Mouse (Mus musculus) C2C12 (cell line): ENCODE measurements around the gene Hsp90b1. TPM values are rescaled to one million over a fixed set of nuclear protein-coding genes. Genes with fewer than 3 reads are reported as not detected.

Source experiments
- H3K27me3 ChIP-seq: one replicate; pipeline ENCODE4 v1.6.1; 2011; ENCODE audit not compliant: control insufficient read depth, insufficient read depth, insufficient read length
- H3K36me3 ChIP-seq: one replicate; pipeline ENCODE4 v1.6.1; 2011; ENCODE audit not compliant: control insufficient read depth, insufficient read depth
- H3K4me3 ChIP-seq: one replicate; pipeline ENCODE4 v1.5.1; 2011; ENCODE audit warnings: mild to moderate bottlenecking, control low read depth; ENCODE audit not compliant: poor library complexity, insufficient read depth, severe bottlenecking
- H3K79me2 ChIP-seq: one replicate; pipeline ENCODE4 v1.6.1; 2011; ENCODE audit not compliant: control insufficient read depth, insufficient read depth
- H3K79me3 ChIP-seq: one replicate; pipeline ENCODE4 v1.6.1; 2011; ENCODE audit warnings: low read depth, control low read depth
- H3ac ChIP-seq: one replicate; pipeline ENCODE3; 2011; ENCODE audit warnings: low read depth; ENCODE audit not compliant: control insufficient read depth, insufficient read length
- CEBPB ChIP-seq: IDR thresholded peaks from one replicate; pipeline ENCODE4 v1.6.1; 2011; ENCODE audit warnings: low read depth, mild to moderate bottlenecking, control low read depth, moderate library complexity
- CTCF ChIP-seq: IDR thresholded peaks from one replicate; pipeline ENCODE4 v1.5.1; 2011; ENCODE audit not compliant: control insufficient read depth, insufficient read depth, insufficient read length
- FOSL1 ChIP-seq: IDR thresholded peaks from one replicate; pipeline ENCODE4 v1.8.0; 2011; ENCODE audit warnings: mild to moderate bottlenecking, low read length; ENCODE audit not compliant: poor library complexity, insufficient read depth, severe bottlenecking
- MAX ChIP-seq: IDR thresholded peaks from one replicate; pipeline ENCODE4 v1.6.1; 2011; ENCODE audit warnings: mild to moderate bottlenecking, control low read depth
- MYOD1 ChIP-seq: IDR thresholded peaks from one replicate; pipeline ENCODE4 v1.6.1; 2011; ENCODE audit warnings: low read depth; ENCODE audit not compliant: control insufficient read depth, insufficient read length
- MYOG ChIP-seq: IDR thresholded peaks from one replicate; pipeline ENCODE4 v1.6.1; 2011; ENCODE audit not compliant: control insufficient read depth, insufficient read length; ENCODE audit errors: extremely low read depth
- USF1 ChIP-seq: IDR thresholded peaks from one replicate; pipeline ENCODE4 v1.6.1; 2011; ENCODE audit warnings: low read depth, mild to moderate bottlenecking, control low read depth, moderate library complexity
- long read RNA-seq, 2 experiments: library from polyadenylated mRNA; unstranded; transcript quantifications; one replicate each; pipeline ENCODE4 v2.0.0; 2019 to 2020
- polyA plus RNA-seq: library from polyadenylated mRNA; unstranded; fragments of >200 nt; fragmentation: generic; extraction: Trizol; gene quantifications from one replicate; pipeline ENCODE4 v1.2.1, GENCODE M21; 2012; ENCODE audit warnings: missing spikeins

Gene Hsp90b1
- 218 TPM for polyA plus RNA-seq
- long read RNA-seq, experiment 1, transcript Hsp90b1-201 (18 exons, 2,825 nt) = major isoform, 202 of 409 reads
- long read RNA-seq, experiment 1, partial matches to known transcripts = 181 of 409 reads
- long read RNA-seq, experiment 1, other reads (novel, unspliced or antisense) = 26 of 409 reads
- long read RNA-seq, experiment 2, transcript Hsp90b1-201 (18 exons, 2,825 nt) = major isoform, 734 of 959 reads
- long read RNA-seq, experiment 2, partial matches to known transcripts = 184 of 959 reads
- long read RNA-seq, experiment 2, other reads (novel, unspliced or antisense) = 41 of 959 reads

DNA sequence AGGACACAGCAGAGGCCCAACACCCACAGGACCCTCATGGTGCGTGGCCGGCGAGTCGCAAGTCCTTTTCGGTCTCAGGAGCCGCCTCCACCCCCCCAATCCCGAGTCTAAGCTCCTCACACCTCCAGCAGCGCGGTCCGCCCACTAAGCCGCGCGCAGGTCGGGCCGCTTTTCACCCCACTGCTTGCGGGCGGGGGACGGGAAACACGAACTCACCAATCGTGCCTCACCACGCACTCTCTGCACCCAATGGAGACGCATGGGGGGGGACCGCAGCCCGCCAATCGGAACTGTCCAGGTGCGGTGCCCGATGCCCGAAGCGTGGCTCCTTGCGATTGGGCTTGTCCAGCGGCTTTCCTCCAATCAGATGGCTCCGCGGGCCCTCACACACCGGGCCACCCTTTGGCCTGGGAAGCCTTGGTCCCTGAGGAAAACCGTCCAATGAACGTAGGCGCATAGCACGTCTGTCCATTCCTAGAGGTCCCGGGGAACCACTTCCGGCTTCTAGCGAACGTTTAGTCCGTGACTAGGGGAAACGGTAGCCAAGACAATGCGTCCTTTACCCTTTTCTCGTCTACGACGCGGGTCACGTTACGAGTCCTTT is at the start of gene Hsp90b1, which contains the start of gene Ttc41:
TSS of gene Hsp90b1 (minus strand) at position 192 of the 604 bp plus-strand sequence.
TSS of gene Ttc41 (plus strand) at position 494 of the 604 bp plus-strand sequence.
- H3K4me3 ChIP-seq = peak within 1 kb of the TSS; percentile 89
- no peaks in the 10 kb centered on the region for H3K27me3 ChIP-seq
- peaks cover 49% of the 10 kb centered on the region for H3K79me2 ChIP-seq
- peak within 1 kb of the TSS; percentile 84 for H3ac ChIP-seq
- peaks cover 46% of the 10 kb centered on the region for H3K79me3 ChIP-seq
- TF ChIP-seq MYOG = no peak
- TF ChIP-seq MAX = peak; percentile 48
- peaks cover 41% of the 10 kb centered on the region for H3K36me3 ChIP-seq

DNA sequence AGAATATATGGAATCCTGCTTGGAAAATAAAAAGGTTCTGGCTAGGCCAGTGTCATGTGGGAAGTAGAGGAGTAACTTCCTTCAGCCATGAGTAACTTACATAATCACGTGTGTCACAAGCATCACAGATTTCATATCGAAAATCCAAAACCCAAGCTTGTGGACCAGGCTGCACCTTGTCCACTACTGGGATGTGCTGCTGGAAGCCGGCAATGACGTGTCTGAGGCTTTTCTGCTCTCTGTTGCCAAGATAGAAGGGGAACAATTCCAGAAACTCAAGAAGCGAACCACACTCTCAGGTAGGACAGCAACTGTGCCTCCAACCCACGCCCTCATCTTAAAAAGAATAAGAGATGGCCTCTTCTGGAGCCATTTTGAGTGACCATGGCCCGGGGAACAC is 39.0 kb upstream of the Hsp90b1 start:
- no peaks in the 10 kb centered on the region for H3K79me2 ChIP-seq
- no peaks in the 10 kb centered on the region for H3K27me3 ChIP-seq
- TF ChIP-seq MAX (no peak), CEBPB (no peak), MYOG (no peak), MYOD1 (no peak), FOSL1 (no peak), USF1 (no peak), CTCF (no peak)
- no peaks in the 10 kb centered on the region for H3K36me3 ChIP-seq
- no peak overlapping the region for H3ac ChIP-seq
- no peaks in the 10 kb centered on the region for H3K79me3 ChIP-seq
- H3K4me3 ChIP-seq = no peak overlapping the region

DNA sequence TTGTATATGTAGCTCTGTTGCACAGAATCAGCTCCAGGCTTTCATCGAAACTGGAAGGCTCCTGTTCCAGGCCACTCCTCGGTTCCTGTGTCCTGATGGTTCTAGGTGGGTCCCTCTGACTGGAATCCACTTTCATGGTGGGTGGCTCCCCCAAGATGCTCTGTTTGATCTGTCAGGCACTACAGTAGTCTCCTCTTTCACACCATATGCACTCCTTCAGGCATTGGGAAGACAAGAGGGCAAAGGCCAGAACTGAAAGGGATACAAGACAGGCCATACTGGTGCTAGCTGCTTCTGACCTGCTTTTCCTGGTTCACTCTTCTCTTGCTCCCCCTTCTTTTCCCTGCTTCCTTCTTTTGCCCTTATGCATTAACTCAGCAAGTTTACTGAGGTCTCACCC is 37.6 kb upstream of the Hsp90b1 start:
- no peaks in the 10 kb centered on the region for H3K79me3 ChIP-seq
- no peak overlapping the region for H3ac ChIP-seq
- TF ChIP-seq CTCF = no peak
- TF ChIP-seq USF1 = no peak
- no peak for TF ChIP-seq MAX
- no peak for TF ChIP-seq MYOG
- no peak for TF ChIP-seq MYOD1
- TF ChIP-seq CEBPB = no peak
- TF ChIP-seq FOSL1 = no peak
- no peak overlapping the region for H3K4me3 ChIP-seq
- H3K36me3 ChIP-seq = no peaks in the 10 kb centered on the region
- no peaks in the 10 kb centered on the region for H3K27me3 ChIP-seq
- no peaks in the 10 kb centered on the region for H3K79me2 ChIP-seq

- no peak for TF ChIP-seq FOSL1
- no peak for TF ChIP-seq CTCF
- no peak for TF ChIP-seq MYOD1
- TF ChIP-seq CEBPB = no peak
- TF ChIP-seq MYOG = no peak
- Histone ChIP-seq H3K27me3 (no peaks in the 10 kb centered on the region), H3K36me3 (no peaks in the 10 kb centered on the region), H3K79me3 (no peaks in the 10 kb centered on the region), H3ac (no peak overlapping the region), H3K4me3 (no peak overlapping the region), H3K79me2 (no peaks in the 10 kb centered on the region)
Measured at GRCm38 (mm10) chr10:86735036-86735435, 29.7 kb upstream of the Hsp90b1 start.

DNA sequence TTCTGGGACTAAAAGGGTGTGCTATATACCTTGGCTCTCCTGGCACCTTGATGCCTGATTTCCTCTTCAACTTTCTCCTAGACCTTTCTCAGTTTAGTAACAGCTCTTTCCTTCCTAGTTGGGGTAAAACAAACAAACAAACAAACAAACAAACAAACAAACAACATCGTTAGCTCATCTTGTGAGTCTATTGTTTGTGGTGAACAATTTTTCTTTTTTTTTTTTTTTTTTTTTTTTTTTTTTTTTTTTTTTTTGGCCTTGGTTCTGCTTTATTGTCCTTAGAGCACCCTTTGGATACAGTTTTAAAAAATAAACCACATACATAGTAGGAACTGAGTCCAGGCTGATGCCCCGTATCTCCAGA is 26.2 kb upstream of the Hsp90b1 start:
- H3K27me3 ChIP-seq = no peaks in the 10 kb centered on the region
- H3K79me3 ChIP-seq = no peaks in the 10 kb centered on the region
- H3K79me2 ChIP-seq = no peaks in the 10 kb centered on the region
- H3K4me3 ChIP-seq = no peak overlapping the region
- no peak for TF ChIP-seq FOSL1
- no peak for TF ChIP-seq MAX
- no peak for TF ChIP-seq CEBPB
- TF ChIP-seq USF1 = no peak
- no peak for TF ChIP-seq MYOD1
- no peak for TF ChIP-seq MYOG
- TF ChIP-seq CTCF = no peak
- H3K36me3 ChIP-seq = no peaks in the 10 kb centered on the region
- H3ac ChIP-seq = no peak overlapping the region

- Histone ChIP-seq H3K27me3 (no peaks in the 10 kb centered on the region), H3K79me2 (no peaks in the 10 kb centered on the region), H3K36me3 (no peaks in the 10 kb centered on the region), H3K79me3 (no peaks in the 10 kb centered on the region), H3ac (no peak overlapping the region), H3K4me3 (no peak overlapping the region)
- TF ChIP-seq FOSL1 (no peak), CTCF (no peak), CEBPB (no peak), MYOG (no peak), MAX (no peak), MYOD1 (no peak), USF1 (no peak)
Measured at GRCm38 (mm10) chr10:86730823-86731499, 25.7 kb upstream of the Hsp90b1 start.
